Mouse (Mus musculus): ENCODE data around the gene Ccdc43. TPM values are rescaled to one million over a fixed set of nuclear protein-coding genes. Genes with fewer than 3 reads are reported as not detected.
A peak's percentile ranks its signal among the peaks of the same experiment; 100 is the strongest.

Gene Ccdc43
- total RNA-seq, 2 experiments from 2014 or later = 27.2 to 32.5 TPM

DNA sequence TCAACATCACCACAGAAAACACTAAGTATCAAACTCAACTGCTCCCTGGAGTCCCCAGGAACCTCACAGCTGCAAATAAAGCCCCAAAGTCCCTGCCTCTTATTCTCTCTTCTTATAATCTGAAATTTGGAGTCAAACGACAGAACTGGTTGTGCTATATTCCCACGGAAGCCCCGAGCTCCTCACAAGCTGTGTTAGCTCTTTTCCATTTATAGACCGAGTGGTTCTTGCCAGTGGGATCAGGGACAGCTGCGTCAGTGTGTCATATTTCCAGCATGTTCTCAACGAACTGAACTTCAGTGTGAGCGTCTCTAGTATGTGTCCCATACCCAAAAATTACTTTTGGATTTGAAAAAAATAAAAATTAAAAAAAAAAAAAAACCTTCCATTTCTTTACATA lies 2.3 kb downstream of the Ccdc43 start:
- peak in 1 of 2 experiments; percentile 20 for DNase-seq (ENCODE audit: extremely low spot score in 1 of 2, low spot score in 2 of 2)
- intact Hi-C loops (cut with DNase I) = no loop called here

- DNase-seq (ENCODE audit: extremely low spot score in 1 of 2, low spot score in 2 of 2) = peak; percentile 51 to 61
- intact Hi-C loops (cut with DNase I) = no loop called here
These were observed 7.4 kb downstream of the Ccdc43 start for GRCm38 (mm10) chr11:102690162-102690561.

DNA sequence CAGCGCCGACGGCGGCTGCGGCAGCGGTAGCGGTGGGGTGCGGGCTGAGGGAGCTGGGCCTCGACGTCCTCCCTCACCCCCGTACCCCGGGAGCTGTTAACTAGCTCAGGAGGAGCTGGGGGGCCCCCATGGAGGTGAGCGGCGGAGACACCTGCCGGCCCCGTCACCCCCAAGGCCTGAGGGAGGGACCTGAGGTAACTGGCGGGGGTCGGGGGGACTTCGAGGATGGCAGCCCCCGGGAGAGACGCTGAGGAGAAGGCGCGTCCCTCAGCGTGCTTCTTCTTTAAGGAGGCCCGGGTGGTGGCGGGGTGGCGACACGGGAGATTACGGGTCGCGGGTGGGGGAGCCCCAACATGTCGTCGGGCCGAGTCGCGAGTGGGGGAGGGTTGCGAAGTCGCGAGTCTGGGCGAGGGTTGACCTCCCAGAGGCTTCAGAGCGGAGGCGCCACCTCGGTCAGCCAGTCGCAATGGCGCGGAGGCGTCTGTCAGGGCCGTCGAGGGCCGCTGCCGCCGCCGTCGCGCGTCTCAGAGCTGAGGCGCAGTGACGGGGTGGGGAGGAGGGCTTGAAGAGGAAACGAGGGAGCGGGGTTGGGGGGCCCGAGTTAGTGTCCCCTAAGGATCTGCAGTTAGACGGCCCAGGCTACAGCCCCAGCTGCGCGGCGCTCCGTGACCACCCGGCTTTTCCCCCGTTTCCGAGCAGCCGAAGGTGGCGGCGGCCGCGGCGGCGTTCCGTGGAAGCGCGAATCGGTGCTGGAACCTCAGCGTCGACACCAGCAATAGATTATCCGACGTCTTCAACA lies 31.7 kb downstream of the Ccdc43 start:
- intact Hi-C loops (cut with DNase I) = no loop called here
- DNase-seq (ENCODE audit: extremely low spot score in 1 of 2, low spot score in 2 of 2) = peak in 1 of 2 experiments; percentile 38

GRCm38 (mm10) chr11:102665151-102665550 lies 32.4 kb downstream of the Ccdc43 start:
- peak in 1 of 2 experiments; percentile 35 for DNase-seq (ENCODE audit: extremely low spot score in 1 of 2, low spot score in 2 of 2)
- intact Hi-C loops (cut with DNase I) = no loop called here

DNA sequence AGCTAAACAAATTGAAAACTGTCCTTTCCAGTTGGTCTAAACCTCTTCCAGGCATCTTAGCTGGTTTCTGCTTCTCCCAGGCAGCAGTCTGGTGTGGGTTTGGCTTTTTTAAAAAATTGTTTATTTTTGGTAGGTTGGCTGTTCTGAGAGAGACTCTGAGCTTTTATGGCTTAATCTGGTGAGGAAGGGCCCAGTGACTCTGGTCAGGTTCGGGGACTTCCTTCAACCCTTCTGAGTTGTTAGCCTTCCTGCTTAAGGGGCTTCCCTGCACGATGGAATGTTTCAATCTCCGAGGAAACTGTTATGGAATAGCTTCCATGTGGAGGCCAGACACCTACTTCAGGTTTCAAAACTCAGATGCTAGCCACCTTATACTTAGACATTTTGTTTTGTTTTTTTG lies 34.2 kb downstream of the Ccdc43 start, which contains the start of gene Meioc:
Gene Meioc (plus strand): TSS at position 301 of the 400 bp plus-strand sequence.
- no peak for DNase-seq (ENCODE audit: extremely low spot score in 1 of 2, low spot score in 2 of 2)
- intact Hi-C loops (cut with DNase I) = no loop called here

DNA sequence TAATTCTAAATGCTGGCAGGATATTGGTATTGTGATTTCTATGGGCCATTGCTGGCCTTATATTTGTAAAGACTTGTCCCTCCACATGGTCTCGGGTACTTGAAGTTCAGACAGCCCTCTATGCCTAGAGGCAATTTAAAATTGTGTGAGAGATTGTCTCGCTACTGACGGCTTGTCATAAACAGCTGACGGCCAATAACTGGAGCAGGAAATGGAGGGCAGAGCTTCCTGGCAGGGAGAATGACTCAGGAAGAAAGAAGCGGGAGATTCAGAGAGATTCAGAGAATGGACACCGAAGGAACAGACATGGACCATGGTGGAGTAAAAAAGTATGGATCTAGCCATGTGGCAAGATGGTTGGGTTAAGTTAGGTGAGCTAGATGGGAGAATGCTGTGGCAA lies 40.7 kb downstream of the Ccdc43 start:
- intact Hi-C loops (cut with DNase I) = loop anchor here (10.0 kb wide), 1 partner anchor 212 kb away; the partner anchor contains the start of gene Fam171a2

GRCm38 (mm10) chr11:102656326-102656926 lies 41.2 kb downstream of the Ccdc43 start:
- intact Hi-C loops (cut with DNase I) = loop anchor here (10.0 kb wide), 1 partner anchor 212 kb away; the partner anchor contains the start of gene Fam171a2
- no peak for DNase-seq (ENCODE audit: extremely low spot score in 1 of 2, low spot score in 2 of 2)

More for the DNA sequence above, 40.7 kb downstream of the Ccdc43 start:
- no peak for DNase-seq (ENCODE audit: extremely low spot score in 1 of 2, low spot score in 2 of 2)

- intact Hi-C loops (cut with DNase I) = loop anchor here (10.0 kb wide), 1 partner anchor 211 kb away; the partner anchor contains the start of gene Fam171a2
- no peak for DNase-seq (ENCODE audit: extremely low spot score in 1 of 2, low spot score in 2 of 2)
These were observed 41.7 kb downstream of the Ccdc43 start for GRCm38 (mm10) chr11:102655888-102656287.

GRCm38 (mm10) chr11:102652844-102653243 lies 44.7 kb downstream of the Ccdc43 start:
- intact Hi-C loops (cut with DNase I) = loop anchor here (2.0 to 10.0 kb wide), 3 partner anchors 80 to 208 kb away; partner anchors contain the start of gene Fam171a2
- no peak for DNase-seq (ENCODE audit: extremely low spot score in 1 of 2, low spot score in 2 of 2)

- intact Hi-C loops (cut with DNase I) = loop anchor here (5.0 to 10.0 kb wide), 2 partner anchors 164 to 207 kb away; partner anchors contain the start of gene Fam171a2
- DNase-seq (ENCODE audit: extremely low spot score in 1 of 2, low spot score in 2 of 2) = peak; percentile 48 to 70
These were observed 46.2 kb downstream of the Ccdc43 start for GRCm38 (mm10) chr11:102651381-102651780.

DNA sequence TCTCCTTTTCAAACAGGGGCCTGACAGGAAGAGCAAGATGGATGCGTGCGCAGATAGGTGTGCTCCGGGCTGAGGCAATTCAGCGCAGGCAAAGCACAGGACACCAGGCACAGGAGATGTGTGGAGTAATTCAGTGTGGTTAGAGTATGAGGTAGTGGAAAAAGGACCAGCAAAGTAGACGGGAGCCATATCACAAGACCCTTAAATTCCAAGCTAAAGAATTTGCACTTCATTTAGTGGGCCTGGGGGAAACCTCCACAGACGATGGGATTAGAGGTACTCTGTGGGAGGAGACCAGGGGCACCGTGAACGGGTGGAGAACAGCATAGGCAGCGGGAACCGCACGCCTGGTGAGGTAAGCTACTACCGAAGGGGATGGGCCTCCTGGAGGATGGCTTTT lies 49.7 kb downstream of the Ccdc43 start:
- no peak for DNase-seq (ENCODE audit: extremely low spot score in 1 of 2, low spot score in 2 of 2)
- intact Hi-C loops (cut with DNase I) = no loop called here

DNA sequence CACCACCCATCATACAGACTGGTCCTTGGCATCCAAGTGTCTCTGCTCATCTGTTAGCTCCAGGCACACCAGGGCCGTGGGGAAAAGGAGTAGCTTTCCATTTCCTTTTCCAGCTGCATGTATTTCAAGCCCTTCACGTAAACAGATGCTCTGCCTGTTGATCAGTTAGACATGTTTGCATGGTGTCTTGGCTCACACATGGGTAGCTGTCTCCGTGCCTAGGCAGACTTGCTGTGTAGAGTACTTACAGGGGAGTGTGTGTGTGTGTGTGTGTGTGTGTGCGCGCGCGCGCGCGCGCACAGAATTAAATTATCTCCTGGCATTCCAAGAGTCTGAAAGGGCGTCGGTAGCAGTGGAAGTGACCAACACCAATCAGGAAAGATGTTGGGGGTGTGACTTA lies 51.4 kb downstream of the Ccdc43 start:
- intact Hi-C loops (cut with DNase I) = no loop called here

DNA sequence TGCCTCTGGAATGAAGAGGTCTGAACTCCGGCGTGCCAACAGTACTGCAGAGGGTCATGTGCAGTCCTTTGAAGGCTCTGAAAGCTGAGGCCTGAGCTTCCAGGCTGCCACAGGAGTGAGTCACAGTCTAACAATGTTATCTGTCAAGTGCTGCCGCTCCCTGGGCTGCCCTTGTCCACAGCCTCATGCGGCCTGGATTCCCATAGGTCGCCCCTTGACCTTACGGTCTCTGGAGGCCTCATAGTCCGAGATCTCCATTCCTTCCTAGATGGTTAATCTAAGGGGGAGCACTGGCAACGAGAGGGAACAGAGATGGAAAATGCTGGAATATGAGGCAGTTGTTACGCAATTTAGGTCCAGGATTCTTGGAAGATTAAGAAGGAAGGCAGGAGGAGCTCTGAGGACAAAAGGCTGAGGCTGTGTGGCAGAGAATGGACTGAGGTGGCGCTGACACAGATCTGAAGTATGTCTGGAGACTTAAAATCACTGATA lies 53.6 kb downstream of the Ccdc43 start:
- no peak for DNase-seq (ENCODE audit: extremely low spot score in 1 of 2, low spot score in 2 of 2)
- intact Hi-C loops (cut with DNase I) = no loop called here

More for the DNA sequence above, 51.4 kb downstream of the Ccdc43 start:
- DNase-seq (ENCODE audit: extremely low spot score in 1 of 2, low spot score in 2 of 2) = no peak

- intact Hi-C loops (cut with DNase I) = no loop called here
- no peak for DNase-seq (ENCODE audit: extremely low spot score in 1 of 2, low spot score in 2 of 2)
These were observed 60.7 kb downstream of the Ccdc43 start for GRCm38 (mm10) chr11:102636887-102637286.

Small RNAs within 50 kb of the gene (microRNA-seq; reads per million reads assigned to microRNA genes)
- gene Gm22920 = not detected

Other genes starting within 250 kb of the Ccdc43 start
- gene Itga2b, start 227.7 kb downstream of the Ccdc43 start, total RNA-seq (2021) = 1 to 10 TPM; 3.2 to 3.3 TPM
- gene Gpatch8, start 141.4 kb downstream of the Ccdc43 start, total RNA-seq (2021) = 10 to 100 TPM; 46.0 to 46.8 TPM
- 1 to 10 TPM; 5.4 to 7.1 TPM for gene Gm11627, start 118.3 kb downstream of the Ccdc43 start, total RNA-seq (2021)
- 10 to 100 TPM in 1 of 2 experiments, 1 to 10 TPM in 1; 6.7 to 11.0 TPM for gene Fzd2, start 93.4 kb downstream of the Ccdc43 start, total RNA-seq (2021)
- gene Meioc, start 34.1 kb downstream of the Ccdc43 start, total RNA-seq (2021) = not detected
- gene Adam11, start 63.7 kb upstream of the Ccdc43 start, total RNA-seq (2021) = 100 to 1,000 TPM; 109 to 114 TPM
- 10 to 100 TPM; 19.7 to 26.1 TPM for gene Gjc1, start 121.9 kb upstream of the Ccdc43 start, total RNA-seq (2021)
- 1 to 10 TPM; 7.9 to 8.1 TPM for gene Higd1b, start 138.1 kb upstream of the Ccdc43 start, total RNA-seq (2021)
- gene Eftud2, start 183.2 kb upstream of the Ccdc43 start, total RNA-seq (2021) = 100 to 1,000 TPM; 101 to 102 TPM
- 1 to 10 TPM; 1.3 to 1.6 TPM for gene Ccdc103, start 183.4 kb upstream of the Ccdc43 start, total RNA-seq (2021)
- gene Fam187a, start 187.4 kb upstream of the Ccdc43 start, total RNA-seq (2021) = not detected
- 100 to 1,000 TPM; 109 to 117 TPM for gene Gfap, start 203.1 kb upstream of the Ccdc43 start, total RNA-seq (2021)
- gene Kif18b, start 227.3 kb upstream of the Ccdc43 start, total RNA-seq (2021) = 1 to 10 TPM; 1.2 to 1.9 TPM
- gene C1ql1, start 248.9 kb upstream of the Ccdc43 start, total RNA-seq (2021) = 10 to 100 TPM; 19.7 to 23.9 TPM